Mouse (Mus musculus): ENCODE measurements around the gene Baiap2.

- TF ChIP-seq CTCF (conservative IDR thresholded peaks at IDR 0.05 in 1 of 2, IDR thresholded peaks at IDR 0.05 in 1 of 2; ENCODE audit: low read depth in 2 of 2, low read length in 2 of 2): no peak
- TF ChIP-seq EP300 (IDR thresholded peaks at IDR 0.05; ENCODE audit: low read length): no peak
- no peak for TF ChIP-seq RCOR1 (conservative IDR thresholded peaks at IDR 0.05; ENCODE audit: low read depth, low read length)
- TF ChIP-seq BHLHE40 (IDR thresholded peaks at IDR 0.05; ENCODE audit: low read depth, low read length): no peak
- no peak for TF ChIP-seq E2F4 (IDR thresholded peaks at IDR 0.05; ENCODE audit: insufficient replicate concordance, low read depth, low read length)
- no peak for TF ChIP-seq POLR2AphosphoS2 (IDR thresholded peaks at IDR 0.05; ENCODE audit: low read depth, low read length)
- TF ChIP-seq ZC3H11A (IDR thresholded peaks at IDR 0.05; ENCODE audit: low read depth, low read length): no peak
- no peak for TF ChIP-seq POLR2A (IDR thresholded peaks at IDR 0.05; ENCODE audit: low read depth, low read length)
- no peak for TF ChIP-seq KAT2A (IDR thresholded peaks at IDR 0.05; ENCODE audit: insufficient replicate concordance, low read length)
- no peak for TF ChIP-seq TBP (conservative IDR thresholded peaks at IDR 0.05; ENCODE audit: low read depth, low read length)
- no peak for TF ChIP-seq USF2 (conservative IDR thresholded peaks at IDR 0.05; ENCODE audit: low read depth, low read length)
Observed at GRCm38 (mm10) chr11:119954233-119954632, 11.7 kb downstream of the Baiap2 start.

Data from CH12.LX (cell line).